Mouse (Mus musculus): Measurements from ENCODE around the gene Tbc1d9b. TPM values are rescaled to one million over a fixed set of nuclear protein-coding genes. Genes with fewer than 3 reads are reported as not detected.

Gene Tbc1d9b
- polyA plus RNA-seq, 2 experiments: 44.9 to 45.2 TPM

DNA sequence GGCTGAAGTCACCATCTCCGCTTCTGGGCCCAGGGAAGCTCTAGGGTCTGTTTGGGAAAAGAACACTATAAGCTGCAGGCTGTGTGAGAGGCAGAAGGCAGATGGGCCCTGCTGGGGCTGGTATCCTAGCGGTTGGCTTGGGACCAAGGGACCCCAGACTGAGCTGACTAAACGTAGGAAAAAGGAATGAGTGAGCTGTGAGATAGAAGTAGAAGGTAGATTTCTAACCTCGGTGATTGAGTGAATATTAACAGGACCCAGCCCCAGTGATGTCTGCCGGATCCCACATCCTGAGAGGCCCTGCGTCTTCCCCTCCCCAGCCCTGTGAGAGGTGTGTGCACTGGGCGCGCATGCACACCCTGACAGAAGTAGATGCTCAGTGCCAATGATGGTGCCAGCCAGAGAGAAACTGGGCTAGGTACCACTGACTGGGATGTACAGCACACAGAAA is 8.5 kb upstream of the Tbc1d9b start:
- Histone ChIP-seq H3K4me3 (replicated peaks; ENCODE audit: low read length) (no peak overlapping the region), H3K4me1 (ENCODE audit: control insufficient read depth, insufficient read depth, low read length) (no peaks in the 10 kb centered on the region), H3K4me2 (replicated peaks; ENCODE audit: low read depth, low read length, severe bottlenecking) (no peak overlapping the region), H3K9ac (ENCODE audit: low read depth, low read length, severe bottlenecking) (no peak overlapping the region), H3K9me3 (ENCODE audit: control insufficient read depth, low read length) (no peaks in the 10 kb centered on the region), H3K27me3 (ENCODE audit: control insufficient read depth, insufficient read depth, low read length) (no peaks in the 10 kb centered on the region), H3K27ac (replicated peaks; ENCODE audit: low read depth, low read length) (no peak overlapping the region), H3K36me3 (ENCODE audit: control insufficient read depth, insufficient read depth, low read length) (peaks cover 14% of the 10 kb centered on the region; the same call in 1 of the 2 replicates)
- ATAC-seq (ENCODE audit: low FRiP score, low read depth) (no peak), DNase-seq (ENCODE audit: low spot score) (no peak)
- TF ChIP-seq POLR2A (IDR thresholded peaks at IDR 0.05; ENCODE audit: borderline replicate concordance, extremely low read depth, insufficient read depth, insufficient read length): no peak
- whole genome bisulfite sequencing: 91% methylated on average over 8 of the region's 8 CpGs

DNA sequence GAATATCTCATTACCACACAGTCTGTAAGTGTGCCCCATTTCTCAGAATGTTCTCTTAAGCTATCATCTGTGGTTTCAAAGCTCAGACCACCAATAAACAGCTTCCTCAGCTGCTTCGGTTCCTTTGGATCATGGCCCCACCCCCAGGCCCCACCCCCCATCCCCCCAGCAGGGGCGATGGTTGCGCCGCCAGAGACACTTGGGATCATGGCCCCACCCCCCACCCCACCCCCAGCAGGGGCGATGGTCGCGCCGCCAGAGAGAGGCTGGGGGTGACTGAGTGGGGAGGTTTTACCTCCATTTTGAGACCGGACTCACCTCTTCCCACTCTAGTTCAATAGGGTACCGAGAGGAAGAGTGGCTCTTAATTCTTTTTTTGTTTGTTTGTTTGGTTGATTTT is 3.4 kb upstream of the Tbc1d9b start:
- TF ChIP-seq POLR2A (IDR thresholded peaks at IDR 0.05; ENCODE audit: borderline replicate concordance, extremely low read depth, insufficient read depth, insufficient read length): no peak
- Histone ChIP-seq H3K4me1 (ENCODE audit: control insufficient read depth, insufficient read depth, low read length) (peaks cover 9% of the 10 kb centered on the region; the same call in 1 of the 2 replicates), H3K27ac (replicated peaks; ENCODE audit: low read depth, low read length) (no peak overlapping the region), H3K36me3 (ENCODE audit: control insufficient read depth, insufficient read depth, low read length) (no peaks in the 10 kb centered on the region), H3K4me2 (replicated peaks; ENCODE audit: low read depth, low read length, severe bottlenecking) (peak overlapping the region; percentile 33), H3K4me3 (replicated peaks; ENCODE audit: low read length) (no peak overlapping the region), H3K9me3 (ENCODE audit: control insufficient read depth, low read length) (no peaks in the 10 kb centered on the region), H3K27me3 (ENCODE audit: control insufficient read depth, insufficient read depth, low read length) (no peaks in the 10 kb centered on the region), H3K9ac (ENCODE audit: low read depth, low read length, severe bottlenecking) (no peak overlapping the region)
- DNase-seq (ENCODE audit: low spot score) (no peak), ATAC-seq (ENCODE audit: low FRiP score, low read depth) (no peak)
- 4% methylated on average over 10 of the region's 10 CpGs for WGBS

DNA sequence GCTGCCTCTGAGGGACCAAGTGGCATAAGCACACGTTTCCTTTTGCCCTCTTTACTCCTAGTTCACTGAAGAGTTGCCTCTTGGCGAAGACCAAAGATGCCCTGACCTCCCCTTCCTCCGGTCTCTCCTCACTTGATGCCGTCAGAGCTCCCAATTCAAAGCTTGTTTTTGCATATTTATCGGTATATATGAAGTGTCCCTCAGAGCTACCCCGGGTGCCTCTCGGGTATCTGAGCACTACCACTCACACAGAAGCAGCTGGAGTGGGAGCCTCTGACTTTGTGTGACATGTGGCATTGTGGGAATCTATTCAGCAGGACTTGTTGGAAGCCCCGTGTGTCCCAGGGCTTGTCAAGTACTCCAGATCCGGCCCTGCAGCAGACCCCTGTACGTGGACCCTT is 605 bp downstream of the Tbc1d9b start:
- H3K36me3 ChIP-seq (ENCODE audit: control insufficient read depth, insufficient read depth, low read length): peaks cover 12% of the 10 kb centered on the region
- no peaks in the 10 kb centered on the region for H3K9me3 ChIP-seq (ENCODE audit: control insufficient read depth, low read length)
- peak overlapping the region; percentile 83 for H3K4me3 ChIP-seq (replicated peaks; ENCODE audit: low read length)
- DNase-seq (ENCODE audit: low spot score): no peak
- H3K4me2 ChIP-seq (replicated peaks; ENCODE audit: low read depth, low read length, severe bottlenecking): peak overlapping the region; percentile 96
- 15% methylated on average over 10 of the region's 10 CpGs for WGBS
- ATAC-seq (ENCODE audit: low FRiP score, low read depth): no peak
- H3K9ac ChIP-seq (ENCODE audit: low read depth, low read length, severe bottlenecking): peak overlapping the region; percentile 98
- peaks cover 9% of the 10 kb centered on the region; the same call in 1 of the 2 replicates for H3K4me1 ChIP-seq (ENCODE audit: control insufficient read depth, insufficient read depth, low read length)
- no peak for TF ChIP-seq POLR2A (IDR thresholded peaks at IDR 0.05; ENCODE audit: borderline replicate concordance, extremely low read depth, insufficient read depth, insufficient read length)
- H3K27me3 ChIP-seq (ENCODE audit: control insufficient read depth, insufficient read depth, low read length): no peaks in the 10 kb centered on the region
- no peak overlapping the region for H3K27ac ChIP-seq (replicated peaks; ENCODE audit: low read depth, low read length)

DNA sequence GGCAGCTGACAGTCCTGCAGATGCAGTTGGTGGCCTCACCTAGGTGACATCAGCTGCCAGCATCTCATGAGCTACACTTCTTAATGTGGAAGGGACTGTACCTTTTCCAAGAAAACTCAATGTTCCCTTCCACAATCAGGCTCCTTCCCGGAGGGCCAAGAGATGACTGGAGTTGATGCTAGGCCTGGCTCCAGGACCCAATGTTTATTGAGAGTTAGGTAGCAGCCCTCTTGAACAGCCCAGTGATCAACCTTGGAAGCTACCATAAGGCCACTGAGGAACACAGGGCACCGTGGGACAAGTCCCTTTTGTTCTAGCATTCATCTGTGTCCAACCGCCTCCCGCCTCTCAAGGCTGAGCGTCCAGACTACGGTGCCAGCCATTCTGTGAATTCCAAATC is 1.1 kb downstream of the Tbc1d9b start:
- peak overlapping the region; percentile 96 for H3K4me2 ChIP-seq (replicated peaks; ENCODE audit: low read depth, low read length, severe bottlenecking)
- H3K36me3 ChIP-seq (ENCODE audit: control insufficient read depth, insufficient read depth, low read length): peaks cover 16% of the 10 kb centered on the region
- H3K4me3 ChIP-seq (replicated peaks; ENCODE audit: low read length): peak overlapping the region; percentile 83
- peaks cover 9% of the 10 kb centered on the region; the same call in 1 of the 2 replicates for H3K4me1 ChIP-seq (ENCODE audit: control insufficient read depth, insufficient read depth, low read length)
- no peak overlapping the region for H3K27ac ChIP-seq (replicated peaks; ENCODE audit: low read depth, low read length)
- H3K9ac ChIP-seq (ENCODE audit: low read depth, low read length, severe bottlenecking): peak overlapping the region; percentile 98
- no peak for TF ChIP-seq POLR2A (IDR thresholded peaks at IDR 0.05; ENCODE audit: borderline replicate concordance, extremely low read depth, insufficient read depth, insufficient read length)
- H3K27me3 ChIP-seq (ENCODE audit: control insufficient read depth, insufficient read depth, low read length): no peaks in the 10 kb centered on the region
- DNase-seq (ENCODE audit: low spot score): no peak
- no peaks in the 10 kb centered on the region for H3K9me3 ChIP-seq (ENCODE audit: control insufficient read depth, low read length)
- no peak for ATAC-seq (ENCODE audit: low FRiP score, low read depth)
- WGBS: 85% methylated on average over 6 of the region's 6 CpGs

DNA sequence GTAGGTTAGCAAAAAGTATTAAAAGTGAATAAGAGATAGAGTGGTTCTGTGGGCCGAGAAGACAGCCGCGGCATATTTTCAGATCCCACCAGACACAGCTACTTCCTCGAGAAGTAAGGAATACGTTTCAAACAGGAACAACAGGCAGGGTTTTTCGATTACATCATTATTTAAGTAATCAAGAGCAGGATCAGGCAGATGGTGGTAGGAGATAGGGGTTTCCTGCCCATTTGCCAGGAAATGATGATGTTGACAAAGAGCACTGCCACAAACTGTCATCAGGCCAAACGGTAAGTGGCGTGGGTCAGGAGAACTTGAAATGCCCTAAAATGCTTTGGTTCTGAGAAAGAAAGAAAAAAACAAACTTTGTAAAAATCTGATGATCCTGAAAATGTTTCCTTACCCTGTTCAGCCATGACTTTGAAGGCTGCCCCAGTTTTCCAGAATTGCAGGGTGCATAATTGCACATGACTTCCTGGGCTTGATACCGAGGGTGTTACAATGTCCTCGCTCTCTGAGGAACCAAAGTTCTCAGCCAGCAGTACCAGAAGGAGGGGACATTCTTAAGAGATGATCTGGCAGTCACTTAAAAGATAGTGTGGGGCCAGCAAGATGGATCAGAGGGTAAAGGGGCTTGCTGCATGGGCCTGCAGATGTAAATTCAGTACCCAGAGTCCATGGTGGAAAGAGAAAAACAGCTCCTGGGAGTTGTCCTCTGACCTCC is 3.1 kb downstream of the Tbc1d9b start:
- TF ChIP-seq POLR2A (IDR thresholded peaks at IDR 0.05; ENCODE audit: borderline replicate concordance, extremely low read depth, insufficient read depth, insufficient read length): no peak
- no peaks in the 10 kb centered on the region for H3K9me3 ChIP-seq (ENCODE audit: control insufficient read depth, low read length)
- H3K4me2 ChIP-seq (replicated peaks; ENCODE audit: low read depth, low read length, severe bottlenecking): no peak overlapping the region
- H3K4me1 ChIP-seq (ENCODE audit: control insufficient read depth, insufficient read depth, low read length): peaks cover 9% of the 10 kb centered on the region; the same call in 1 of the 2 replicates
- DNase-seq (ENCODE audit: low spot score) (no peak), ATAC-seq (ENCODE audit: low FRiP score, low read depth) (no peak)
- no peak overlapping the region for H3K27ac ChIP-seq (replicated peaks; ENCODE audit: low read depth, low read length)
- peaks cover 35% of the 10 kb centered on the region for H3K36me3 ChIP-seq (ENCODE audit: control insufficient read depth, insufficient read depth, low read length)
- no peaks in the 10 kb centered on the region for H3K27me3 ChIP-seq (ENCODE audit: control insufficient read depth, insufficient read depth, low read length)
- 80% methylated on average over 10 of the region's 10 CpGs for WGBS
- H3K9ac ChIP-seq (ENCODE audit: low read depth, low read length, severe bottlenecking): no peak overlapping the region
- H3K4me3 ChIP-seq (replicated peaks; ENCODE audit: low read length): no peak overlapping the region

Measured in limb, embryonic 14.5 days (tissue).